Mouse (Mus musculus) urinary bladder, postnatal 0 days (tissue): ENCODE data around the gene Cyp2d34. TPM values are rescaled to one million over a fixed set of nuclear protein-coding genes. Genes with fewer than 3 reads are reported as not detected.

ENCODE experiments used
- microRNA-seq: library from miRNA; unstranded; fragments of <30 nt; microRNA quantifications from one replicate; pipeline ENCODE4, GENCODE M21; 2016
- polyA plus RNA-seq: library from polyadenylated mRNA; unstranded; fragments of >200 nt; fragmentation: Nextera tagmentation; extraction: Ambion mirVana; gene quantifications from 2 replicates; pipeline ENCODE4 v1.2.1, GENCODE M21; 2015

Cyp2d34 gene
- not detected in 2 replicates for polyA plus RNA-seq

DNA sequence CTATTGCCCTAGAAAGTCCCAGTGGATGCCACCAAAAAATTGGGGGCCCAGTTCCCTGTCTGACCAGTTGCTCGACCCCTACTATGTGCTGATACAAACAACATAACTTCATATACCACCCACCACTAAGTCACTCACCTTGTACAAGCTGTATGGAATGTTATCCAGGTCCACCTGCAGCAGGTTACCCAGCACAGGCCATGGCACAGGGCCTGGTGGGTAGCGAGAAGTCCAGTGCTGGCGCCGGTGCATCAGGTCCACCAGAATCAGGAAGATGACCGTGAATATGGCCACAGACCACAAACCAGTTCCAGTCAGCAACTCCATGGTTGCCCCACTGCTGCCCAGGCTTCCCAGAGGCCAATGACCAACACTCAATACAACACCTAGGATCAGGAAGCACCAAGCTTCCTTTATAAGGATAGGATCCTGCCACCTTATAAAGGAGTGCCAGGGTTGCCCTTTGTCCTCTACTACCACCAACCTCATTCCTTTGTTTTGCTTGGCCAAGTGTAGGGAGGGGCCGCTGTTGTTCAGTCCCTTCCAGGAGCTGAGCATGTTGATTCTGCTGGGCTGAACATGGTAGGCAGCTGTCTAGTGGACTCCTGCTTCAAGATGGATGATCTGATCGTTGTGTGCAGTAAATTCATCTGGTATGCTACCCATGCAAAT lies at the start of gene Cyp2d34:
TSS of gene Cyp2d34 (minus strand) at position 416 of the 672 bp plus-strand sequence.

Small RNA genes within 50 kb of the gene (microRNA-seq; reads per million reads assigned to microRNA genes)
- not detected for gene Gm27463
- not detected for gene Gm27742

Other genes starting within 250 kb of the Cyp2d34 start
- 8.6 and 12.0 TPM in 2 replicates for gene Cyp2d22, start 240.7 kb downstream of the Cyp2d34 start, polyA plus RNA-seq
- gene Cyp2d11, start 226.9 kb downstream of the Cyp2d34 start, polyA plus RNA-seq, result not detected in 2 replicates
- gene Cyp2d10, start 213.8 kb downstream of the Cyp2d34 start, polyA plus RNA-seq, result 0.43 TPM in 1 of 2 replicates, not detected in the other
- 0.28 TPM in 1 of 2 replicates, not detected in the other for gene Cyp2d9, start 187.5 kb downstream of the Cyp2d34 start, polyA plus RNA-seq
- not detected in 2 replicates for gene Cyp2d12, start 65.9 kb downstream of the Cyp2d34 start, polyA plus RNA-seq
- gene Cyp2d40, start 143.2 kb upstream of the Cyp2d34 start, polyA plus RNA-seq, result not detected in 2 replicates
- gene Cyp2d26, start 173.3 kb upstream of the Cyp2d34 start, polyA plus RNA-seq, result 0.23 and 0.63 TPM in 2 replicates